Mouse (Mus musculus) layer of hippocampus, postnatal 14 days (tissue): ENCODE measurements around the gene Fbf1. TPM values are rescaled to one million over a fixed set of nuclear protein-coding genes. Genes with fewer than 3 reads are reported as not detected.

Source experiments
- DNase-seq, 2 experiments: peaks; one replicate each; pipeline ENCODE4 v3.0.0; 2021 to 2022; ENCODE audit warnings: low spot score in 2 of 2, mixed read lengths in 1 of 2
- total RNA-seq, 2 experiments: library from RNA; stranded (reverse); gene quantifications; 2 replicates each; pipeline ENCODE4 v1.2.3; 2021

Fbf1 gene
- total RNA-seq, 2 experiments from 2014 or later: 87.9 to 102 TPM

- no peak for DNase-seq
These were observed 57.8 kb downstream of the Fbf1 start for GRCm38 (mm10) chr11:116110131-116110530.

- DNase-seq: no peak
These were observed 58.4 kb downstream of the Fbf1 start for GRCm38 (mm10) chr11:116109441-116110081.

- no peak for DNase-seq
These were observed 59.4 kb downstream of the Fbf1 start for GRCm38 (mm10) chr11:116108464-116109137.

GRCm38 (mm10) chr11:116107777-116108285 lies 60.1 kb downstream of the Fbf1 start:
- DNase-seq: no peak

- DNase-seq: no peak
These were observed 60.8 kb downstream of the Fbf1 start for GRCm38 (mm10) chr11:116106963-116107776.

- DNase-seq: no peak
These were observed 61.6 kb downstream of the Fbf1 start for GRCm38 (mm10) chr11:116106154-116106962.

GRCm38 (mm10) chr11:116105065-116105464 lies 62.9 kb downstream of the Fbf1 start:
- DNase-seq: no peak

GRCm38 (mm10) chr11:116104006-116104646 lies 63.8 kb downstream of the Fbf1 start:
- no peak for DNase-seq

- DNase-seq: no peak
These were observed 64.4 kb downstream of the Fbf1 start for GRCm38 (mm10) chr11:116103572-116103971.

- DNase-seq: no peak
These were observed 65.5 kb downstream of the Fbf1 start for GRCm38 (mm10) chr11:116102472-116102871.

GRCm38 (mm10) chr11:116101931-116102381 lies 66.0 kb downstream of the Fbf1 start:
- no peak for DNase-seq

GRCm38 (mm10) chr11:116100839-116101238 lies 67.1 kb downstream of the Fbf1 start:
- no peak for DNase-seq

GRCm38 (mm10) chr11:116100385-116100784 lies 67.6 kb downstream of the Fbf1 start:
- DNase-seq: no peak

- DNase-seq: no peak
These were observed 68.5 kb downstream of the Fbf1 start for GRCm38 (mm10) chr11:116099462-116099861.

GRCm38 (mm10) chr11:116098711-116099460 lies 69.1 kb downstream of the Fbf1 start:
- no peak for DNase-seq

- DNase-seq: no peak
These were observed 71.5 kb downstream of the Fbf1 start for GRCm38 (mm10) chr11:116096213-116097108.

- no peak for DNase-seq
These were observed 72.4 kb downstream of the Fbf1 start for GRCm38 (mm10) chr11:116095573-116095972.

GRCm38 (mm10) chr11:116093771-116094565 lies 74.0 kb downstream of the Fbf1 start:
- no peak for DNase-seq
